Mouse (Mus musculus): Measurements from ENCODE around the gene Gm28035.

GRCm38 (mm10) chr2:30247036-30247435 is 6.7 kb downstream of the Gm28035 start:
- TF ChIP-seq POLR2A (IDR thresholded peaks at IDR 0.05; ENCODE audit: insufficient read depth, low read length) (no peak), CTCF (IDR thresholded peaks at IDR 0.05; ENCODE audit: low read depth, low read length) (no peak), EP300 (IDR thresholded peaks at IDR 0.05; ENCODE audit: insufficient read depth, low read depth, low read length) (no peak)
